ENCODE assay signal across 16 mouse cellular contexts in the genomic region with DNA sequence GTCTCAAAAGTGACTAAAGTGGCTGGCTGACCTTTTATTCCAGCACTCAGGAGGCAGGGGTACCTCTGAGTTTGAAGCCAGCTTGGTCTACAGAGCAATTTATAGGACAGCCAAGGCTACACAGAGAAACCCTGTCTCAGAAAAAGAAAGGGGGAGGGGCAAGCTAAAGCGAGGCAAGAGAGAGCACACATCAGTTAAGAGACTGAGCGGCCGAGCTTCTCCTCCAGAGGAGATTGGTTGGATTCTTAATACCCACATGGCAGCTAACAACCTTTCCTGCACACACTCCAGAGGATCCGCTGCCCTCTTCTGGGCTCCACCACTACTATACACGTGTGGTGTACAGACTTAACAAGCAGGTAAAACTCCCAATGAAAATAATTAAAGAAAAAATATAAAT.
"Had no signal": no experiment of that assay in that cellular context is flagged by ENCODE, and none has a peak within 500 bp of the region (broad histone marks: within the 10 kb centered on the region; RNA-seq: fewer than 3 reads in every experiment).

No protein-coding gene starts in this region.

- H3K9ac ChIP-seq: liver, embryonic 13.5 days; liver, postnatal 0 days; lung, embryonic 15.5 days; neural tube, embryonic 15.5 days had no signal

- H3K27me3 ChIP-seq: liver, embryonic 13.5 days; lung, embryonic 15.5 days; megakaryocyte, embryonic 14.5 days; neural tube, embryonic 15.5 days had no signal

- DNase-seq: kidney, adult 8-10 months; kidney, postnatal 4 days; liver; liver, embryonic 13.5 days; liver, postnatal 0 days; lung, postnatal 14 days; midbrain, embryonic 14.5 days; right cerebral cortex, adult 18-20 months; right cerebral cortex, postnatal 25 days; thymus, postnatal 4 days had no signal

- H3K9me3 ChIP-seq: liver, embryonic 13.5 days; lung, embryonic 15.5 days; megakaryocyte, embryonic 14.5 days; neural tube, embryonic 15.5 days had no signal

- ATAC-seq: liver, postnatal 0 days had no signal

- H3K27ac ChIP-seq: left cerebral cortex, adult 2 months; liver, embryonic 13.5 days; lung, embryonic 15.5 days; macrophage; neural tube, embryonic 15.5 days had no signal

- H3K36me3 ChIP-seq: liver, embryonic 13.5 days; neural tube, embryonic 15.5 days had no signal

- H3K4me1 ChIP-seq: liver, embryonic 13.5 days; lung, embryonic 15.5 days; megakaryocyte, embryonic 14.5 days; neural tube, embryonic 15.5 days had no signal

- H3K4me2 ChIP-seq: liver, embryonic 13.5 days; lung, embryonic 15.5 days; neural tube, embryonic 15.5 days had no signal

- H3K4me3 ChIP-seq: left cerebral cortex, adult 2 months; liver, embryonic 13.5 days; lung, embryonic 15.5 days; megakaryocyte, embryonic 14.5 days; myocyte; neural tube, embryonic 15.5 days had no signal
